In genomic region chr9:44771376-44771775, GRCm38 (mm10) we compare ENCODE assay signal across 34 mouse cellular contexts. TPM values are rescaled to one million over a fixed set of nuclear protein-coding genes. Genes with fewer than 3 reads are reported as not detected.
DNase-seq lines count a peak whose midpoint lies in the region; ATAC-seq and TF ChIP-seq lines count a peak whose summit lies in the region.
"Had no signal": no experiment of that assay in that cellular context is flagged by ENCODE, and none has a peak within 500 bp of the region (broad histone marks: within the 10 kb centered on the region; RNA-seq: fewer than 3 reads in every experiment).

No protein-coding gene starts in this region.

- no peaks in the 10 kb centered on the region for H3K9me3 ChIP-seq in ES-Bruce4 (replicated peaks; ENCODE audit: control insufficient read depth, insufficient read depth, low read length, poor library complexity, severe bottlenecking)
- H3K9me3 ChIP-seq in heart, embryonic 12.5 days (replicated peaks) = no peaks in the 10 kb centered on the region
- H3K9me3 ChIP-seq: embryonic facial prominence, embryonic 10.5 days; embryonic facial prominence, embryonic 15.5 days; forebrain, embryonic 12.5 days; heart, embryonic 10.5 days; limb, embryonic 10.5 days; limb, embryonic 15.5 days; liver, embryonic 13.5 days; neural tube, embryonic 13.5 days had no signal

- H3K9ac ChIP-seq in heart, adult 2 months (ENCODE audit: low read depth, low read length) = no peak overlapping the region
- no peak overlapping the region for H3K9ac ChIP-seq in ES-Bruce4 (ENCODE audit: low read depth, poor library complexity, severe bottlenecking)
- H3K9ac ChIP-seq in heart, embryonic 12.5 days = no peak overlapping the region
- H3K9ac ChIP-seq: embryonic facial prominence, embryonic 15.5 days; forebrain, embryonic 12.5 days; forebrain, postnatal 0 days; hindbrain, embryonic 14.5 days; limb, embryonic 15.5 days; liver, embryonic 13.5 days; neural tube, embryonic 13.5 days had no signal

- WGBS in heart, adult 2 months = 90% methylated on average over 5 of the region's 5 CpGs
- 86% methylated on average over 5 of the region's 5 CpGs for WGBS in heart, embryonic 12.5 days

- peaks cover 4% of the 10 kb centered on the region; the same call in 1 of the 2 replicates for H3K4me1 ChIP-seq in heart, adult 2 months (ENCODE audit: control insufficient read depth, insufficient read depth, low read length)
- no peaks in the 10 kb centered on the region for H3K4me1 ChIP-seq in ES-Bruce4 (ENCODE audit: control insufficient read depth, insufficient read depth, low read length)
- H3K4me1 ChIP-seq in heart, embryonic 12.5 days (replicated peaks) = peaks cover 11% of the 10 kb centered on the region

- H3K27me3 ChIP-seq in heart, adult 2 months (ENCODE audit: control insufficient read depth, insufficient read depth, low read length) = no peaks in the 10 kb centered on the region
- H3K27me3 ChIP-seq in ES-Bruce4 (ENCODE audit: control insufficient read depth, insufficient read depth, low read length, poor library complexity, severe bottlenecking) = no peaks in the 10 kb centered on the region
- H3K27me3 ChIP-seq in heart, embryonic 12.5 days (replicated peaks) = no peaks in the 10 kb centered on the region
- H3K27me3 ChIP-seq: embryonic facial prominence, embryonic 15.5 days; forebrain, embryonic 12.5 days; limb, embryonic 15.5 days; liver, embryonic 13.5 days; neural tube, embryonic 13.5 days had no signal

- intact Hi-C loops in heart, adult 2 months (cut with DNase I) = loop anchor here (5.0 kb wide), 2 partner anchors 111 to 191 kb away; partner anchors contain the start of gene Kmt2a
- intact Hi-C loops in heart, postnatal 10 days (cut with DNase I) = loop anchor here (5.0 kb wide), 2 partner anchors 111 to 196 kb away; partner anchors contain the start of genes Kmt2a and Ube4a

- H3K79me2 ChIP-seq in heart, adult 2 months (replicated peaks; ENCODE audit: control insufficient read depth, insufficient read depth, low read length) = peaks cover 2% of the 10 kb centered on the region

- H3K4me2 ChIP-seq in heart, embryonic 12.5 days = no peak overlapping the region
- H3K4me2 ChIP-seq: embryonic facial prominence, embryonic 15.5 days; forebrain, embryonic 12.5 days; hindbrain, embryonic 14.5 days; limb, embryonic 15.5 days; liver, embryonic 13.5 days; midbrain, embryonic 11.5 days; neural tube, embryonic 13.5 days had no signal

- H3K27ac ChIP-seq in heart, adult 2 months = no peak overlapping the region
- H3K27ac ChIP-seq in ES-Bruce4 (ENCODE audit: insufficient read depth, low read length) = peak overlapping the region; percentile 93
- H3K27ac ChIP-seq in heart, embryonic 12.5 days (ENCODE audit: poor library complexity, severe bottlenecking) = no peak overlapping the region
- H3K27ac ChIP-seq: embryonic facial prominence, embryonic 10.5 days; embryonic facial prominence, embryonic 15.5 days; forebrain, embryonic 12.5 days; heart, embryonic 10.5 days; hindbrain, embryonic 14.5 days; kidney, postnatal 0 days; limb, embryonic 10.5 days; limb, embryonic 15.5 days; liver, embryonic 13.5 days; neural tube, embryonic 13.5 days had no signal

- no peak for ATAC-seq in heart, embryonic 12.5 days (ENCODE audit: insufficient number of reproducible peaks, low FRiP score)
- ATAC-seq: forebrain, postnatal 0 days; inflammation-experienced regulatory T-cells, adult 6 months; midbrain, embryonic 16.5 days had no signal

- TF ChIP-seq POLR2A in heart, adult 2 months (IDR thresholded peaks at IDR 0.05; ENCODE audit: insufficient read depth, low read depth, low read length) = no peak
- TF ChIP-seq POLR2A in ES-Bruce4 (IDR thresholded peaks at IDR 0.05; ENCODE audit: insufficient read depth, low read length) = no peak

- no peak for TF ChIP-seq EP300 in heart, adult 2 months (IDR thresholded peaks at IDR 0.05; ENCODE audit: insufficient read depth, low read depth, low read length)
- no peak for TF ChIP-seq EP300 in ES-Bruce4 (IDR thresholded peaks at IDR 0.05; ENCODE audit: insufficient read depth, low read depth, low read length)

- peaks cover 3% of the 10 kb centered on the region for H3K36me3 ChIP-seq in heart, adult 2 months (ENCODE audit: control insufficient read depth, insufficient read depth, low read length)
- peaks cover 16% of the 10 kb centered on the region for H3K36me3 ChIP-seq in ES-Bruce4 (ENCODE audit: control insufficient read depth, insufficient read depth, low read length, poor library complexity, severe bottlenecking)
- H3K36me3 ChIP-seq in heart, embryonic 12.5 days = peaks cover 13% of the 10 kb centered on the region

- DNase-seq in heart, adult 2 months = no peak
- no peak for DNase-seq in heart, postnatal 10 days
- peak; percentile 16 for DNase-seq in CD4-positive helper T cell, adult 2 months (ENCODE audit: low read depth, low spot score)
- peak; percentile 43 for DNase-seq in ZHBTc4 (ENCODE audit: low read depth, low spot score)
- DNase-seq in thymus, postnatal 4 days = no peak
- no peak for DNase-seq in retina, embryonic 14.5 days (ENCODE audit: low spot score)
- DNase-seq: adrenal gland, postnatal 14 days; cerebellum, adult 18-20 months; cerebellum, postnatal 14 days; forebrain, postnatal 0 days; gastrocnemius, postnatal 14 days; heart, postnatal 4 days; kidney, adult 8-10 months; kidney, postnatal 4 days; layer of hippocampus, adult 9-11 months; liver, embryonic 13.5 days; lung, adult 18-20 months; lung, postnatal 36 days had no signal

- H3K4me3 ChIP-seq in heart, adult 2 months = no peak overlapping the region
- no peak overlapping the region for H3K4me3 ChIP-seq in ES-Bruce4 (ENCODE audit: low read depth, low read length)
- H3K4me3 ChIP-seq in heart, embryonic 12.5 days = no peak overlapping the region
- H3K4me3 ChIP-seq: embryonic facial prominence, embryonic 10.5 days; embryonic facial prominence, embryonic 15.5 days; forebrain, embryonic 12.5 days; heart, embryonic 10.5 days; limb, embryonic 10.5 days; limb, embryonic 15.5 days; liver, embryonic 13.5 days; myocyte; neural tube, embryonic 13.5 days had no signal

- 0 out of 2 replicates have a peak, but pooled peaks have one; percentile 15 for TF ChIP-seq CTCF in heart, adult 2 months (IDR thresholded peaks at IDR 0.05)
- peak; percentile 16 for TF ChIP-seq CTCF in ES-Bruce4 (IDR thresholded peaks at IDR 0.05; ENCODE audit: low read depth, low read length)

RNA-seq across cellular contexts. Expression of gene Ift46, which starts 3.7 kb away (rescaled TPM):
- total RNA-seq in heart, adult 2 months (2021) = 10 to 100 TPM; 22.7 to 27.8 TPM
- 28.3 and 36.1 TPM in 2 replicates for polyA plus RNA-seq in heart, adult 2 months (2012; rRNA removed)
- total RNA-seq in heart, postnatal 10 days (2021) = 10 to 100 TPM; 42.6 to 50.5 TPM
- 329 and 336 TPM in 2 replicates for polyA plus RNA-seq in ES-Bruce4 (2011; ENCODE audit: insufficient read depth, insufficient read length, low read depth, missing spikeins)
- polyA plus RNA-seq in heart, embryonic 12.5 days (2016; fragmentation: Nextera tagmentation; extraction: Ambion mirVana) = 63.1 and 71.9 TPM in 2 replicates

RNA-seq across cellular contexts. Expression of gene Arcn1, which starts 3.7 kb away (rescaled TPM):
- total RNA-seq in heart, adult 2 months (2021) = 10 to 100 TPM; 78.6 to 93.9 TPM
- 28.2 and 57.5 TPM in 2 replicates for polyA plus RNA-seq in heart, adult 2 months (2012; rRNA removed)
- total RNA-seq in heart, postnatal 10 days (2021) = 100 to 1,000 TPM; 103 to 114 TPM
- 259 and 291 TPM in 2 replicates for polyA plus RNA-seq in ES-Bruce4 (2011; ENCODE audit: insufficient read depth, insufficient read length, low read depth, missing spikeins)
- polyA plus RNA-seq in heart, embryonic 12.5 days (2016; fragmentation: Nextera tagmentation; extraction: Ambion mirVana) = 151 and 160 TPM in 2 replicates

RNA-seq across cellular contexts. Expression of gene Tmem25, which starts 27.7 kb away (rescaled TPM):
- 10 to 100 TPM; 10.6 to 10.9 TPM for total RNA-seq in heart, adult 2 months (2021)
- 22.5 and 27.2 TPM in 2 replicates for polyA plus RNA-seq in heart, adult 2 months (2012; rRNA removed)
- total RNA-seq in heart, postnatal 10 days (2021) = 1 to 10 TPM; 6.7 to 7.4 TPM
- 1.5 and 2.0 TPM in 2 replicates for polyA plus RNA-seq in ES-Bruce4 (2011; ENCODE audit: insufficient read depth, insufficient read length, low read depth, missing spikeins)
- polyA plus RNA-seq in heart, embryonic 12.5 days (2016; fragmentation: Nextera tagmentation; extraction: Ambion mirVana) = 2.2 and 2.4 TPM in 2 replicates
- total RNA-seq: granulocyte monocyte progenitor cell, adult 5-6 weeks had no signal

RNA-seq across cellular contexts. Expression of gene Ttc36, which starts 31.5 kb away (rescaled TPM):
- total RNA-seq in heart, adult 2 months (2021) = under 1 TPM; 0.96 to 0.97 TPM
- polyA plus RNA-seq in heart, adult 2 months (2012; rRNA removed) = 0.53 and 1.3 TPM in 2 replicates
- total RNA-seq in heart, postnatal 10 days (2021) = 1 to 10 TPM; 1.1 to 1.5 TPM
- not detected in 2 replicates for polyA plus RNA-seq in ES-Bruce4 (2011; ENCODE audit: insufficient read depth, insufficient read length, low read depth, missing spikeins)
- polyA plus RNA-seq in heart, embryonic 12.5 days (2016; fragmentation: Nextera tagmentation; extraction: Ambion mirVana) = not detected in 2 replicates
- total RNA-seq: granulocyte monocyte progenitor cell, adult 5-6 weeks had no signal
- polyA plus RNA-seq: embryonic facial prominence, embryonic 10.5 days; hindbrain, embryonic 14.5 days; inflammation-experienced regulatory T-cells, adult 6 months; limb, embryonic 10.5 days; midbrain, embryonic 11.5 days; midbrain, embryonic 16.5 days; neural tube, embryonic 13.5 days had no signal

RNA-seq across cellular contexts. Expression of gene Phldb1, which starts 36.4 kb away (rescaled TPM):
- 100 to 1,000 TPM; 104 to 108 TPM for total RNA-seq in heart, adult 2 months (2021)
- 146 and 165 TPM in 2 replicates for polyA plus RNA-seq in heart, adult 2 months (2012; rRNA removed)
- total RNA-seq in heart, postnatal 10 days (2021) = 100 to 1,000 TPM; 127 to 130 TPM
- 19.0 and 22.3 TPM in 2 replicates for polyA plus RNA-seq in ES-Bruce4 (2011; ENCODE audit: insufficient read depth, insufficient read length, low read depth, missing spikeins)
- polyA plus RNA-seq in heart, embryonic 12.5 days (2016; fragmentation: Nextera tagmentation; extraction: Ambion mirVana) = 34.8 and 36.9 TPM in 2 replicates

Comparison
In these comparisons a context has a peak if more than half of its experiments do, and no peak if none do; other contexts are left out.
1. DNase-seq: peak in CD4-positive helper T cell, adult 2 months (single experiment) and ZHBTc4 (single experiment); none in heart, adult 2 months (0 of 2), heart, postnatal 10 days (0 of 2), thymus, postnatal 4 days (single experiment) and retina, embryonic 14.5 days (single experiment).